Mouse (Mus musculus): ENCODE measurements at regions not wholly inside any gene's neighbourhood (a gene's known extent, or its start where the extent isn't known, plus 50 kb on each side); places are given as distances from the start of the nearest gene placed in this dataset.

GRCm38 (mm10) chr14:78375746-78376495, 68.1 kb upstream of the Tnfsf11 start:
- no peak for DNase-seq (ENCODE audit: low read depth, low spot score)

- DNase-seq (ENCODE audit: low read depth, low spot score) = no peak
Measured at GRCm38 (mm10) chr14:78372102-78372501, 64.3 kb upstream of the Tnfsf11 start.

GRCm38 (mm10) chr14:78368881-78369280, 61.0 kb upstream of the Tnfsf11 start:
- DNase-seq (ENCODE audit: low read depth, low spot score) = no peak

DNA sequence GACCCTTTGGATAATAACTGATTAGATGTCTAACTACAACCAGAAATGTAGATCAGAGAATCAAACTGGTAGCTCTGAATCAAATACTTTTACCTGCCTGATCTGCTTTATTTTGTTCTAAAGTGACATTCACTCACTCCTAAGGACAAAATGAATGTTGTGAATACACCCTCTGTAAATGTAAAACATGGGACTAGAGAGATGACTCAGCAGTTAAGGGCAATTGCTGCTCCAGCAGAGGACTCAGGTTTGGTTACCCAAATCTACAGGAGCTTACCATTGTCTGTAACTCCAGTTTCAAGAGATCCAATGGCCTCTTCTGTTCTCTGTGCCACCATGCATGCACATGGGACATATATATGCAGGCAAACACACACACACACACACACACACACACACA, 57.0 kb upstream of the Tnfsf11 start:
- no peak for DNase-seq (ENCODE audit: low read depth, low spot score)

GRCm38 (mm10) chr14:78363123-78363522, 55.3 kb upstream of the Tnfsf11 start:
- DNase-seq (ENCODE audit: low read depth, low spot score) = no peak
